Mouse (Mus musculus): Measurements from ENCODE around the gene Gls.

The Gls gene

DNA sequence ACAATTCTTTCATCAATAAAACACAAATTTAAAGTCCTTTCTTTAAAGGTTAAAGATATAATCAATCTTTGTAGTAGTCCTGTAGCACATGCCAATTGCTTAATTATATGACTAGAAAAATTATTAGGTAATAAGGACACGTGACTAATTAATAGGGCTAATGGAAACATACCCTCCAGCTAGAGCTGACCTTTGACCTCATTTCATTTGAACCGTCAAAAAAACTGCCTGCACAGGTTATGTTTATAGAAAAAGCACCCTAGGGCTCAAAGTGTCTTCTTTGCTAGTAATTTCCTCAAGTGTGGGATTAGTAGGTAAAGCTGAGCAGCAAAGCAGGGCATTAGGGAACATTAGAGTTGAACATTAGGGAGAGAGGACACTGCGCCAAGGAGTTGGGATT is 9.2 kb upstream of the Gls start:
- DNase-seq, result no peak

DNA sequence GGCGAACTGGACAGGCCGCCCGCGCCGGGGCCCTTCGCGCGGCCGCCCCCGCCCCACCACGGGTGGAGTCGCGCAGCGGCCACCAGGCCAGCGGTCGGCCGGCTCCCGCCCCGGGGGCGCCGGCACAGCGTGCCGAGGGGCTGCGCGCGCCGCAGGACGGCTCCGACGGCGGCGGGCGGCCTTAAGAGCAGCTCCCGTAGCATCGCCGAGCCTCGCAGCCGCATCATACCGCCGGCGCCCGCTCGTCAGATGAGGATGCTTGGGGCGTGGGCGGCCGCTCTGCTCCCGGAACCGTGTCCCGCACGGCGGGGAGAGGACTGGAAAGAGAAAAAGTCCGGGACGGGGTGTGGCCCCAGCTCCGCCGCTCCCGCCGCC is 279 bp downstream of the Gls start:
- DNase-seq, result no peak

DNA sequence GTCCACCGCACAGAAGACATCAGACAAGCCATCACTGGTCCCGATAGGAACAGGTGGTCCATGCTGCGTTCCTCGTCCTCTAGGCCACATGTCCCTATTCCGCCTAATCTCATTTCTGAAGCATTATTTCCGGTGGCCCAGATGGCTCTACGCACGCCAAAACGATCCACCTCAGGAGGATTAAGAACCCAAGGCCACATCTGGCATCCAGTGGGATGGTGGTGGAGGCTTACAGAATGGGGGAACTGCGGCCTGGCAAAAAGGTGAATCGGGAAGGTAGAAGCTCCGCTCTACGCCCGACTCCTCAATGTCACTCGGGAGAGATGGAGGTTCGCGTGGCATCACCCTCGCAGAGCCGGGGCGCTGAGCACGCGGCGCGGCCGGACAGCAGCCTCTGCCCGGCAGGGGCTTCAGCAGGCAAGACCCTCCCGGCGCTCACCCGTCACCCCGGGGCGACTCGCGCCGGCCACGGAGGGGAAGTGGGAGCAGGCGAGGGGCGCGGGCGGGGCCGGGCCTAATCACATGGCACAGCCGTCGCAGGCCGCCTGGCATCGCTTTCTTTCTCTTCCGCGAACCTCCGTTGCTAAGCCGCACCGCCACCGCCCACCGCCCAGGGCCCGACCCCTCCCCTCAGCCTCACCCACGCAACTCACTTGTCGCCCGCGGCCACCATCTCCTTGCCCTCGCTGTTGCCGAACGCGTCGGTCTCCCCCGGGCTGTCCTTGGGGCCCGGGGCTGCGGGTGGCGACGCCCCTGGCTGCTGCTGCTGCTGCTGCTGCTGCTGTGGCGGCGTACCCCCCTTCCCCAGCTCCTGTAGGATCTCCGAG is 880 bp downstream of the Gls start:
- DNase-seq, result peak; percentile 97

DNA sequence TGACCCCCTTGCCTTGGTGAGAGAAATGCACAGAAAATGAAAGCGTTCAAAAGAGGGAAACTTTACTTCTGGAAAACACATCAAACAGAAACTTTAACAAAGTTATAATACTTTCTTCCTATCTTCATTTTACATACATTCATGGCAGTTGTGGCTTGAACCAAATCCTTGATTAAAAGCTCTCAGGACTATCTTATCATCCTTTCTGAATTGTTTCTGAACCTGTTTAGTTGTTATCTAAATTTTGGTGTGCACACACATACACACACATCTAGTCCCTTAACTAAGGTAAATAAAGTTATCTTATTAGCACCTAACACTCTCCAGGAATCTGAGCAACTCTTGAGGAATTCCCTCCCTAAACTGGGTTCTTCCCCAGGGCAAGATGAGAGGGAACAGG is 2.6 kb downstream of the Gls start:
- DNase-seq, result peak; percentile 19

DNA sequence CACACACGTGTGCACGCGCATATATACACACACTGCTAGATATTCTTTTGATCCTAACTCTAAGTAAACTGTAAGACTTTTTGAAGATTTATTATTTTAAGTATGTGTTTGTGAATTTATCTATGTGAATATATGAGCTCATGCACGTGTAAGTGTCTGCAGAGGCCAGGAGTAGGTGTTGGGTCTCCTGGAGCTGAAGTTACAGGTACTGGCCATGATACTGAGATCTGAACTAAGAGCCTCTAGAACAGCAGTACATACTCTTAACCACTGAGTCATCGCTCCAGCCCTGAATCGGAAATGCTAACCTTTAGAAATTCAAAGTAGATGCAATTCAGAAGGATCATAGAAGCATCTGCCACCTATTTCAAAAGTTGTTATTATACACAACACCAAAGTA is 4.9 kb downstream of the Gls start:
- peak; percentile 17 for DNase-seq

DNA sequence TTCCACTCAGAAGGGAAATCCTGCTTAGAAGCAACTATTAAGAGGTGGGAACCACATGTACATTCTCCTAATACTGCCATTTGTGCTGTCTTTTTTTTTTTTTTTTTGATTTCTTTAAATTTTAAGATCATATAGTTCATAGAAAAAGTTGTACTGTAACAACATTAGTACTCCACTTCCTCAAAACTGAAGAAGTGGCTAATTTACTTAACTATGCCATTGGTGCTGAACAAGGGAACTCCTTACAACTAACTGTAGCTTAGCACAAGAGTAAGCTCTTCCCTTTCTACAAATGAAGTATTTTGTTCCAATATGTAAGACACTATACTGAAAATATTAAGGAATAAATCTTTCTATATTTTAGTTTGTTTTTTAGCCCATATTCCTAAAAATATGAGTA is 6.6 kb downstream of the Gls start:
- DNase-seq, result no peak

DNA sequence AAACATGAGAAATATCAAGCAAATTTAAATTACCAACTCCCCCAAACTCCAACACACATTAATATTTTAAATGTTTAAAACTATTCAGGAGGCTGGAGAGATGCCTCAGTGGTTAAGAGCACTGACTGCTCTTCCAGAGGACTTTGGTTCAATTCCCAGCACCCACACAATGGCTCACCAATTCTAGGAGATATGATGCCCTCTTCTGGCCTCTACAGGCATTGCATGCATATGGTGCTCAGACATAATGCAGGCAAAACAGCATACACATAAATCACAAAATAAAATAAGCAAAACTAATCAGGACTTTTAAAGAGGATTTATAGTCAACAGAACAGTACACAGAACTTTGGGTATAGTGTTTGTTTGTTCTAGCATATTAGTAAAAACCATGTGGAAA is 16.3 kb downstream of the Gls start:
- no peak for DNase-seq

DNA sequence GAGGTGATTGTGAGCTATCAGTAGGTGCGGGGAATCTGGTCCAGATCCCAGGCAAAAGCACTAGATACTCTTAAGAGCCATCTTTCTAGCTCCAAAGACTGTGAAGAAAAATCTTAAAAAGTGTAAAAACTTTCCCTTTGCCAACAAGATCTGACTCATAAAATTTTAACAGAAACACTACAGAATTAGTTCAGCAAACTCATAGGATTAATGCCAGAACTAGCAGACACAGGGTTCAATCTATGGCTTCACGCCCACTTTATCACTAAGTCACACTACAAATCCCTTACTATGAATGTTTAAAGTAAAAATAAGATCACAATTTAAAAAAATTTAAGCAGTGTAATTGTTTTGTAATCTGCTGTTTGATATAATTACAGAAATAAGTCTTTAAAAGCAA is 50.0 kb downstream of the Gls start:
- DNase-seq, result no peak

DNA sequence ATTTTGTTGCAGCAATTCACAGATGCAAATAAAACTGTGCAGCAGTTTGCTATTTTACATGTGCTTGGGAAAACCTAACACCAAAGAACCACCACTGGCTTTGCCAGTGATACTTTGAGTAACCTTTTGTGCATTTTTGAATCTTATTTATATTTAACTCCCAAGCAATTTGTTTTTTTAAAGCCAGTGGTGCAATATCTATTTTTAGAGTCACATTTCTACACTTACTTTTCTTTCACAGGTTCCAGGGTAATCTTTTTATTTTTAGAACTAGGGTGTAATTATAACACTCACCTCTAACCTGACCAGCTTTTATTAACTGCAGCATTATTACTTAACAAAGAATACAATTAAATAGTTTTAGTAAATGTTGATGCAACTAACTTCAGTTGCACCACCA is 51.0 kb downstream of the Gls start:
- no peak for DNase-seq

DNA sequence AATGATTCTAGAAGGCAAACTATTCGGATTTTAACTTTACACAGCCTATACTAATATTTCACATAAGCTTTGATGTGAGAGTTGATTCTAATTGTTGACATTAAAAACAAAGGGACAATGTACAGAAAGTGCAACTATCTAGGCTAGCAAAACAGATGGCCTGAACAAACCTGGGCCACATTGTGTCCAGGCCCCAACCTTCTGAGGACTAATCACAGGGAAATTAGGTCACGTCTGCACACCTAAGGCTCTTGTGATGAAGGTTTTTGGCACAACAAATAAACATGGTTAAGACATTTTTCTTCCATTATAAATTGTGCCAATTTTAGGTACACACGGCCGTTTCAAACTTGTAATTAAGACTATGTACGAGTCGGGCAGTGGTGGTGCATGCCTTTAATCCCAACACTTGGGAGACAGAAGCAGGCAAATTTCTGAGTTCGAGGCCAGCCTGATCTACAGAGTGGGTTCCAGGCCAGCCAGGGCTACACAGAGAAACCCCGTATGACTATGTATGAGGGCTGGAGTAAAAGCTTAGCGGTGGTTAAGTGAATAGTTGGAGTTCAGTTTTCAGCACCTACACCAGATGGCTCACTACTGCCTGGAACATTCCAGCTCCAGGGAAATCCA is 53.0 kb downstream of the Gls start:
- no peak for DNase-seq

DNA sequence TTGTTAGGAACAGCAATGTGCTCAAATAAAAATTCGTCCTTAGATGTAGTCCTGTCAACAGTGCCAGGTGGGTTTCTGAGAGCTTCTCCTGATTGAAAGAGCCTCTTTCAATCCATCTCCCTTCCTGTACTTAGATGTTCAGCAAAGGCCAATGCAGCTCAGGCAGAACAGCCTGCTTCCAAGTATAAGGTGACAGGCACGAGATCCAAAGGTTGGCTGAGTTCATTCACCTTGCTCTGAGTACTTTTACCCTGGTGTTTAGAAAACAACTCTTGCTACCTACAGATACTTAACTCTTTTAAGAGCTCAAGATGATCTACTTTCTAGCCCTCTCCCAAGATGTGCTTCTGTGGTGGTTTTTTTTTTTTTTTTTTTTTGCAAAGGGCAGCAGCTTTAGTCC is 56.0 kb downstream of the Gls start:
- no peak for DNase-seq

DNA sequence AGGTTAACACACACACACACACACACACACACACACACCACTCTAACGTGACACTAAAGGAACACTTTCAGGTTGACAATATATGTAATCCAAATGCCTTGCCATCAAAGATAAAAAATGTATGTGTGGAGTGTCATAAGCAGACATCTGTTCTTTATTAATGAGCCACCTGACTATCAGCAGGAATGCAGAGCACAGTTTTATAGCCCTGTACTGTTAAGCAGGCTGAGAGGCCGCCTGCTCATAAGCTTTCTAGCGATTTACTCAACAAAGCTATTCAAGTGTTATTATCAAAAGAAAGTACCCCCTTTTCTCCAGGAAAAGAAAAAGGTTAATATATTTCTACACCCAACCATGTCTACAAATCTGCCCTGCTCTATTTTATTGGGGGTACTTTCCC is 57.0 kb downstream of the Gls start:
- DNase-seq, result no peak

DNA sequence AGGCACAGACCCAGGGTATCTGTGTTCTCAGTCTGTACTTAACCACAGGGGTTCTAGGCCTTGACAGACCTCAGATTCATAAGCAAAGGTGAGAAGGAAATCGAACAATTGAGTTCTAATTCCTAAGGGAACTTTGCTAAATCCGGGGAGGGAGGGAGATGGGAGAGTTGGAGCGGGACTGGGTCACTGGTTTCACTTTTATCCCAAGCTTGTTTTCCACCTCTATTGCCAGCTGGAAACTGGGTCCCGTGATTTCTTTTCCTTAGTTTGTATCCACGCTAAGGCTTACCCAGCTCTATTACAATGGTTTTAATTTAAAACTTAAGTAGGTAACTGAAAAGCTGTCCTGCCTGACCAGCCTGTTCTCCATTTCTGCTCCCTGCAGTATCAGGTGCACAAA is 57.7 kb downstream of the Gls start:
- DNase-seq, result peak; percentile 92

DNA sequence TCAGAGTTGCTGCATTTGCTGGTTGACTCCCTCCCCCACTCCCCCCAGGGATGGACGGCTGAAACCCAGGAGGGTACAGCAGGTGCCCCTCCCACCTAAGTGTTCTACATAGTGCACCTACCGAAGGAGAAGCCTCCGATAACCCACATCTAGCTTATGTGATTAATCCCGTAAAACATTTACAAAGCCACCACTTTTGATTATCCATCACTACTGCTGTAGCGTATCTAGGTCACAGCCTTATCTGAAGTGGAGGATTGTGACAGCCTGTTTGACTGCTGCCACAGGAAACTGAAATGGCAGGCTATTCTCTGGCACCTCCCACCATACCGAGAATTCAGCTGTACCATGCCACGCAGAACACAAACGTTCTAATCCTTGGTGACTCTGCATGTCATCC is 61.8 kb downstream of the Gls start:
- peak; percentile 71 for DNase-seq

DNA sequence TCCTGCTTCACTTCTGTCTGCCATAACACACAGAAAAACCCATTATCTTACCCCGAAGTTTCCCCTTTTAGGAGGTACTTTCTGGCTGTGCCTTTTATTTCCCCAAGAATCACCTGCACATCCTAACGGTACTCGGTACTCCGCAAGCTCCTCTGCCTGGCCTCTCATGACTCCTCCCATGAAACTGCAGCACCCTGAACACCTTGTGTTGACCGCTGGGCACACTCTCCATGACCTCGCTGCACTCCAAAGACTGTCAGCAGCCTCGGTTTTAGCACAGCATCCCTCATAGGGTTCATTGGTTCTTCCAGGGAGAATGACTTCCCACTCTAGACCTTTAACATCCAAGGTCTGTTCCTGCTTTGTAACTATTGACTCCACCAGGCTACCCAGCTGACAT is 62.3 kb downstream of the Gls start:
- peak; percentile 87 for DNase-seq

DNA sequence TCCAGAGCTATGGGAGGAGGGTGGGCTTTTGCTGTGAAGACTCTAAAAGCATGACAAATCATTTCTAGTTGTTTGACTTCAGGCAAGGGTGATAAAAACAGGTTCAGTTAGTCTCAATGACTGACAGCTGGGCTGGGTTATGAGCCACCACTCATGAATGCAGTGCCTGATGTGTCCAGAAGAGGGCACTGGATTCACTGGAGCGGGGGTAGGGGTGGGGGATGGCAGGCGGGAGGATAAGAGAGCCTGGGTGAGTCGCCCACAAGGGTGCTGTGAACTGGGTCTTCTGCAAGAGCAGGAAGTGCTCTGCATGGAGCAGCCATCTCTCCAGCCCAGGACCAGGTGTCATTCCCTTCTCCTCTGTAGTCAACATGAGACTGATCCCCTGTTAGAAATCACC is 63.0 kb downstream of the Gls start:
- peak; percentile 89 for DNase-seq

DNA sequence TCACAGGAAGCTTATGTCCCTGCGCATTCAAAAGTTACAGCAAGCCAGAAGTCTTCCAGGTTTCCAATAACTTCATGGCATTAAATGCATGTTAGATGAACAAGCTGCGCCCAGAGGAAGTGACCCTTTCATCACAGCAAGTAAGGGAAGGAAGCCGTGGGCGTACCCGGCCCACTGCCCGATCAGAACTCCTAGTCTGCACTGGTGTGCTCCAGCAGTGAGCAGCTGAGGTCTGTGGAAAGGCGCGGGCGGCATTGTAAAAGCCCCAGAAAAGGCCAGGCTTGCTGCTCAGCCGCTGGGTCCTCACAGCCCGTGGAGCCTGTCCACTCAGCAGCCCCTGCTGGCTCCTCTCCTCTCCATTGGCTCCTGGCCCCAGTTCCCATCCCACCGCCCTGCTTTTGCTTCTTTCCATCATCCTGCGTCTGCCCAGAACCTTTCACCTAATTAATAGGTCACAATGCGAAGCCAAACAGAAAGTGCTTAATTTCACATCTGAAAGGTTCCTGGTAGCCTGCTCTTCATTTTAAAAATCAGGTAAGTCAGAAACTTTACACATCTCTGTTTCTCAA is 66.3 kb downstream of the Gls start:
- peak; percentile 97 for DNase-seq

DNA sequence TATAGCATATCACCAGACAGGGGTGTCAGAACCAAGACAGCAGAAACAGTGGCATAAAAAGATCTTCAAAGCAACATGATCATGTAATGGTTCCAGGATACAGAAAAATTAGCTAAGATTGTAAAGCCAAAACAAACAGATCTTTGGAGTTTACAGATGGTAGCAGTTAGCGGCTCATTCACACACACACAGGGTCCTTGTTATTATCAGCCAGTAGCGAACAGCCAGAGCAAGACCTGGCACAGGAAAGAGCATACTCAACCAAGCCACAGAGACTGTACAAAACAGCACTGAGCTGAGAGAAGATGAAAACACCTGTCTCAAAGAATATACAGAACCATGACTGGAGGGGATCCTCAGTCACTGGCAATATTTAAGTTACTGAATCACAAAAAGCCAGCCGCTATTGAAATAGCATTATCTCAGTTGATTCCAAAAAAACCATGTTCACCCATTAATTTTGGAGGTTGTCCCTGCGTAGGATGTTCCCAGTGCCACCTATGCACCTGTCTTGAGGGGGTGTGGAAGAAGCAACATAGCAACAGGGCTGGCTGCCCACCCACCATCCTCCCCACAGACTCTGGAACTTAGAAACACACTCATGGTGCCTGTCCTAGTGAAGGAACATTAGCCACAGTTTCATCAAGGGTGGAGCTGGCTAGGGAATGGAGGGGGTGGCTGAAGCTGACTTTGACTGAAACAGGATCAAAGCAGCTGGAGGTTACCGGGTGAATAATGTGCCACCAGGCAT is 69.2 kb downstream of the Gls start:
- peak; percentile 78 for DNase-seq

DNA sequence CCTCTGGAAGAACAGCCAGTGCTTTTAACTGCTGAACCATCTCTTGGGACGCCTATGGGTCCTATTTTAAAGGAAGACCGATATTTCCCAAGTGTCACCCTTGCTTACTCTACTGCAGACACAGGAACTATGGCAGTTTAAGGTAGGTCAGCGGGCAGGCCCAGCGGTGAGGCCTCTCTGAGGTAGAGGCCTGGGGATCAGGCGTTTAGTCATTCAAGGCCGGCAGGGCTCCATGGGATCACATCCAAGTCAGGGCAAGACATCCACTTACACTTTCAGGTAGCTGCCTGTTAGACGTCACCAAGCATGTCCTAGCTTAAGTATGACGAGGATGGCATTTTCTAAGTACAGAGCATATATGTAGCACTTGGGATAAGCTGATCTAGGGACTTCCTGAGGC is 71.9 kb downstream of the Gls start:
- DNase-seq, result peak; percentile 86

DNA sequence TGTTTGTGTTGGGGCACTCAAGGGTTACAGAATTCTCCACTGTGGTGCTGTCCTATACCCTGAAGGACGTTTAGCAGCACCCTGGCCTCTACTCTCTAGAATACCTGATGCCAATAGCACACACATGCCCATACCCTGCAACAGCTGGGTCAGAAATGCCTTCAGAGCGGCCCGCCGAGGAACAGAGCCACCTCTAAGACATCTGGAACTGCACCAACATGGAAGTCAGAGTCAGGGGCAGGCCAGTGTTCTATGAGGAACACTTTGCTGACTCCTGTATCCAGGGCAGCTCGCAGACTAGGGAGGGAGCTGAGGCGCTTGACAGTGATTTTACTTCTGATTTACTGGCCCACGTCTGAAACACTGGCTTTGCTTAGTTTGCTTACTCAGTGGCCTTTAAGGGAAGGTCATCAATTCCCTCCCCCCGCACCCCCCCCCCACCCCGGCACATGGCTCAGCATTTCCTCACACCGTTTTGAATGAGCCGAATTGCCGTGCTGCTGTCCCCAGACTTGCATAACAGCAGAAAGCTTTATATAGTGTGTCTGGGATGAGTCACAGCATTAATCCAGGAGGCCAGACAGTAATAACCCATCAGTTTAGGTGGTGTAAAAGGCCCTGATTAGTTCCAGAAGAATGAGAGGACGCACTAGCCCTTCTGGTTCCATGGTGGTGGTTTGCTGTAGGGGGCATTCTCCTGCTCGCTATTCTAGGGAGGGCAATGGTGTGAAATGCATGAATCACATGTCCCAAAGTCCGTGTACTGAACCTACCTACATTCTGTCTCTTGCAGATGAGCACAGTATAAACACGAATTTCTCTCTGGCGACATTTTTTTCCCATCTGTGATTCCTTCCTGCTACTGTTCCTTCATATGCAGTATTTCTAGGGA is 74.3 kb downstream of the Gls start:
- peak; percentile 78 for DNase-seq

DNA sequence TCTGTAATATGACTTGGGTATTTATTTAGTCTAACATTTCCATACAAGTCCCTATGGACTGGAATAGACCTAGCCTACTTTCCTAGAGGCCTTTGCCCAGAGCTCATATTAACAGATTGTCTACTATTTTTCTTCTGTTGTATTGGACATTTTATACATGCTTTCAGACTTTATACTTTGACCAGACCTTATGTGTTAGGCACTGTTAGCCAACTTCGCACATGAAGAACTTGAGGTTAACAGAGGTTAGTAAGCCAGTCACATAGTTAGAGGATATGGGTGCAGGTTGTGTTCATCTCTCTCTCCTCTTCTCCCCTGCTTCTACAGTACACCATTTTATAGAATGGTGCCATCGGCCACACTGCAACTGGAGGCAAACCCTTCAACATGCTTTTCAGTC is 75.0 kb downstream of the Gls start:
- DNase-seq, result no peak

DNA sequence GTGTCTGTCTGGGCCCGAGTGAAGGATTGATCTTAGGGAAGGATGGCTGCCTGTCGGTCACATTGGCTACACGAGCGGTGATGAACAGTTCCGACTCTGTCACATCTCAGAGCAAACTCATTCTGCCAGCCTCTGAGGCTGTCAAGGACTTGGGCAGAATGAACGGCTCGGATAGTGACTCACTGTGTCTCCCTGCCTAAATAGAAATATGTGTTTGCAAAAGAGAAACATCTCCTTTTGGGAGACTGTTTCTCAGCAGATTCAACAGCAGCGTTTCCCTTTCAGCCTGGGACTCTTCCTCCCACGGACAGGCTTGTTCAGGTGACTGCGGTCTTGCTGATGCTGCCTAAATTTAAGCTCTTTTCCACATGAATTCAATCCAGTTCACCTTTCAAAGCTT is 76.7 kb downstream of the Gls start:
- DNase-seq, result peak; percentile 70

DNA sequence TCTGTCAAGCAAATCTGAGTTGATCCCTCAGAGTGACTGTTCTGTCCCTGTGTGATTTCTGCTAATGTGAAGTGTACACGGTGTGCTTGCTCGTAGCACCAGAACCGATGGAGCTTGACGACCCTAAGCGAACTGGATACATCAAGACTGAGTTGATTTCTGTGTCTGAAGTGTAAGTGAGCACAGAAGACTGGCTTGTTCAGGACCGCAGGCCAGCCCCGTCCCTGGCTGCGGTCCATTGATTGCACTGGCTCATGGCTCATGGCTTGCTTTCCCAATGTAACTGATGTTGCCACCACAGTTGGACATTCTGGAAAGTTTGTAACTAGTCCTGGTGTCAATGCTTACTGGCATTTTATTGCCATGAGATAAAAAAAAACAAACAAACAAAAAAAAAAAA is 78.1 kb downstream of the Gls start:
- DNase-seq, result peak; percentile 73
